ENCODE assay signal across 15 mouse cellular contexts in the genomic region with DNA sequence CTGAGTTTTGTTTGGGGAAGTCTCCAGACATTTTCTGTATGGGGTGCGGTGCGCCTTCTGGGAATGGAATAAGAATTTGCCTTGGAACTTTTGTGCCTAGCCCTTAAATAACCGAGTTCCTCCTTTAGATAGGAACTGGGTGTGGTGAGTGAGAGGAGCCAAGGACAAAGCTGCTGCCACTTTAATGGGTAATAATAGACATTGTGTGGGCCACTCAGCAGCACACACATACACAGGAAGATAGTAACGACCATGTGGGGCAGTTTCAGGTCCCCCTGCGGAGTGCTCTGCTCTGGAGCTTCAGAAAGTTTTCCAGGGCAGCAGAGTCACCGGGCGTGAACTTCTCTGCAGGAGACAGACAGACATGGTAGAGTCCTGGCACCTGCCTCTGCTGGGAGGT. TPM values are rescaled to one million over a fixed set of nuclear protein-coding genes. Genes with fewer than 3 reads are reported as not detected.
DNase-seq lines count a peak whose midpoint lies in the region; TF ChIP-seq lines count a peak whose summit lies in the region.
"Had no signal": no experiment of that assay in that cellular context is flagged by ENCODE, and none has a peak within 500 bp of the region (broad histone marks: within the 10 kb centered on the region; RNA-seq: fewer than 3 reads in every experiment).

No protein-coding gene starts in this region.

- peak overlapping the region; percentile 85 for H3K27ac ChIP-seq in heart, adult 2 months
- H3K27ac ChIP-seq: left cerebral cortex, adult 2 months; lung, embryonic 15.5 days had no signal

- 0 out of 2 replicates have a peak overlapping the region, but pooled peaks have one; percentile 13 for H3K4me3 ChIP-seq in E14TG2a.4 (replicated peaks; ENCODE audit: low read length)
- H3K4me3 ChIP-seq in heart, adult 2 months: no peak overlapping the region
- H3K4me3 ChIP-seq: erythroblast, embryonic 14.5 days; left cerebral cortex, adult 2 months; lung, embryonic 15.5 days had no signal

- peaks cover 94% of the 10 kb centered on the region for H3K4me1 ChIP-seq in E14TG2a.4 (replicated peaks; ENCODE audit: low read depth, low read length)
- peaks cover 7% of the 10 kb centered on the region for H3K4me1 ChIP-seq in heart, adult 2 months (ENCODE audit: control insufficient read depth, insufficient read depth, low read length)
- H3K4me1 ChIP-seq: lung, embryonic 15.5 days had no signal

- no peaks in the 10 kb centered on the region for H3K79me2 ChIP-seq in heart, adult 2 months (replicated peaks; ENCODE audit: control insufficient read depth, insufficient read depth, low read length)

- H3K27me3 ChIP-seq in E14TG2a.4 (ENCODE audit: insufficient read depth, low read length): no peaks in the 10 kb centered on the region
- no peaks in the 10 kb centered on the region for H3K27me3 ChIP-seq in heart, adult 2 months (ENCODE audit: control insufficient read depth, insufficient read depth, low read length)
- H3K27me3 ChIP-seq: lung, embryonic 15.5 days had no signal

- peak; percentile 78; the same call in 1 of the 2 replicates for TF ChIP-seq EP300 in heart, adult 2 months (IDR thresholded peaks at IDR 0.05; ENCODE audit: insufficient read depth, low read depth, low read length)

- 13% methylated on average over 7 of the region's 7 CpGs for WGBS in heart, adult 2 months

- H3K36me3 ChIP-seq in E14TG2a.4 (ENCODE audit: insufficient read depth, low read length): peaks cover 25% of the 10 kb centered on the region
- H3K36me3 ChIP-seq in heart, adult 2 months (ENCODE audit: control insufficient read depth, insufficient read depth, low read length): no peaks in the 10 kb centered on the region; the same call in 1 of the 2 replicates

- no peaks in the 10 kb centered on the region for H3K9me3 ChIP-seq in E14TG2a.4 (ENCODE audit: low read length)
- H3K9me3 ChIP-seq: lung, embryonic 15.5 days had no signal

- intact Hi-C loops in heart, adult 2 months (cut with DNase I): loop anchor here (5.0 kb wide), 1 partner anchor 54 kb away; no protein-coding TSS in a partner anchor

- no peak overlapping the region for H3K9ac ChIP-seq in heart, adult 2 months (ENCODE audit: low read depth, low read length)
- H3K9ac ChIP-seq: lung, embryonic 15.5 days had no signal

- no peak for TF ChIP-seq POLR2A in heart, adult 2 months (IDR thresholded peaks at IDR 0.05; ENCODE audit: insufficient read depth, low read depth, low read length)

- no peak for TF ChIP-seq CTCF in E14TG2a.4 (conservative IDR thresholded peaks at IDR 0.05; ENCODE audit: low read length)
- TF ChIP-seq CTCF in heart, adult 2 months (IDR thresholded peaks at IDR 0.05): no peak

- peak; percentile 36 for DNase-seq in gastrocnemius, postnatal 25 days
- no peak for DNase-seq in gastrocnemius, postnatal 4 days (ENCODE audit: low spot score in 2 of 2)
- DNase-seq in heart, adult 2 months: peak; percentile 55 to 67
- peak; percentile 25 for DNase-seq in lung, postnatal 10 days
- DNase-seq in thymus, postnatal 4 days: no peak
- DNase-seq in cerebellum, postnatal 14 days: no peak
- no peak for DNase-seq in adrenal gland, postnatal 4 days (ENCODE audit: low spot score in 2 of 2)
- DNase-seq: adrenal gland, adult 2 months; cerebellum, adult 11 months; embryo, embryonic 11 days; right cerebral cortex, postnatal 25 days had no signal

RNA-seq across cellular contexts. Expression of gene Iqck, which starts 34.2 kb away (rescaled TPM):
- under 1 TPM; 0.13 to 0.16 TPM for total RNA-seq in gastrocnemius, postnatal 25 days (2021)
- 1 to 10 TPM in 1 of 2 experiments, under 1 TPM in 1; 0.73 to 1.6 TPM for total RNA-seq in gastrocnemius, postnatal 4 days (2021)
- under 1 TPM; 0.29 to 0.32 TPM for total RNA-seq in heart, adult 2 months (2021)
- polyA plus RNA-seq in heart, adult 2 months (2012; rRNA removed): 0.70 and 0.88 TPM in 2 replicates
- 10 to 100 TPM; 17.3 to 18.2 TPM for total RNA-seq in adrenal gland, postnatal 4 days (2021)

RNA-seq across cellular contexts. Expression of gene Knop1, which starts 34.7 kb away (rescaled TPM):
- 10 to 100 TPM; 23.5 to 26.0 TPM for total RNA-seq in gastrocnemius, postnatal 25 days (2021)
- 10 to 100 TPM; 32.5 to 35.2 TPM for total RNA-seq in gastrocnemius, postnatal 4 days (2021)
- total RNA-seq in heart, adult 2 months (2021): 10 to 100 TPM; 13.7 to 14.0 TPM
- polyA plus RNA-seq in heart, adult 2 months (2012; rRNA removed): 5.3 and 9.8 TPM in 2 replicates
- total RNA-seq in adrenal gland, postnatal 4 days (2021): 10 to 100 TPM; 66.2 to 72.6 TPM

Comparison
In these comparisons a context has a peak if more than half of its experiments do, and no peak if none do; other contexts are left out.
1. DNase-seq: peak in gastrocnemius, postnatal 25 days (single experiment), heart, adult 2 months (2 of 2) and lung, postnatal 10 days (single experiment); none in gastrocnemius, postnatal 4 days (0 of 2), thymus, postnatal 4 days (single experiment), cerebellum, postnatal 14 days (0 of 2) and adrenal gland, postnatal 4 days (0 of 2).
2. RNA of gene Iqck, which starts 34.2 kb away (total RNA-seq): 17.3 to 18.2 TPM in adrenal gland, postnatal 4 days; 0.73 to 1.6 TPM in gastrocnemius, postnatal 4 days, 0.29 to 0.32 TPM in heart, adult 2 months and 0.13 to 0.16 TPM in gastrocnemius, postnatal 25 days; every median in the first group is over 4 times any median in the second.